27 mouse cellular contexts compared by ENCODE assay signal in the genomic region with DNA sequence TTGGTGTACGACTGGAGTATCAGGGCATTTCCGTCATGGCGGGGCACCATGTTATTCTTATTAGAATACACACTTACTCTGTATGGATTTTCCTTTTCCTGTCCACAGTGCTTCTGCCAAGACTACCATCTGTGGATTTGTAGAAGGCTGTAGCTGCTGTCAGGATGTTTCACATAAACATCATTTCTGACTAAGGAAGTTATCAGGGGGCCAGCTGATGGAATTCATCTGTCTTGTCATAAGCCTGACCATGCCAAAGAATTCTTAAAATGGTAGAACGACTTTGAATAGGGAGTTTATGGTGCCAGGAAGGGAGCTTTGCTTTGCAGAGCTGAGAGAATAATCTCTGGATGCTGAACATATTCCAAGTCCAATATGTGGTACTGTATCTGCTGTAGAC. TPM values are rescaled to one million over a fixed set of nuclear protein-coding genes. Genes with fewer than 3 reads are reported as not detected.
DNase-seq lines count a peak whose midpoint lies in the region; ATAC-seq and TF ChIP-seq lines count a peak whose summit lies in the region.
"Had no signal": no experiment of that assay in that cellular context is flagged by ENCODE, and none has a peak within 500 bp of the region (broad histone marks: within the 10 kb centered on the region; RNA-seq: fewer than 3 reads in every experiment).

No protein-coding gene starts in this region.

- H3K27me3 ChIP-seq in hindbrain, postnatal 0 days (ENCODE audit: insufficient read depth, low read length), result no peaks in the 10 kb centered on the region
- H3K27me3 ChIP-seq: embryonic facial prominence, embryonic 12.5 days; forebrain, embryonic 15.5 days; heart, embryonic 13.5 days; hindbrain, embryonic 15.5 days had no signal

- H3K27ac ChIP-seq in hindbrain, postnatal 0 days, result no peak overlapping the region
- H3K27ac ChIP-seq: embryonic facial prominence, embryonic 12.5 days; forebrain, embryonic 15.5 days; heart, embryonic 13.5 days; hindbrain, embryonic 15.5 days had no signal

- peak; percentile 75 for ATAC-seq in frontal cortex, adult (ENCODE audit: low TSS enrichment)
- ATAC-seq in hindbrain, postnatal 0 days, result no peak
- ATAC-seq: forebrain, embryonic 15.5 days had no signal

- no peak for DNase-seq in frontal cortex, postnatal 10 days (ENCODE audit: low spot score in 2 of 2)
- DNase-seq in left cerebral cortex, adult 18-20 months (ENCODE audit: low spot score in 2 of 2), result peak; percentile 13 to 19
- no peak for DNase-seq in left cerebral cortex, adult 11 months (ENCODE audit: low spot score)
- peak; percentile 33 for DNase-seq in right cerebral cortex, adult 18-20 months
- DNase-seq in right cerebral cortex, postnatal 4 days, result no peak
- peak; percentile 60 for DNase-seq in telencephalon, adult 2 months (ENCODE audit: low read depth, low spot score)
- no peak for DNase-seq in hindbrain, postnatal 0 days (ENCODE audit: low spot score)
- DNase-seq: adrenal gland, adult 2 months; adrenal gland, postnatal 25 days; B cell, adult 2 months; cerebellum, adult 11 months; cerebellum, adult 8-10 months; cerebellum, postnatal 14 days; gastrocnemius, postnatal 36 days; heart, adult 11 months; heart, postnatal 36 days had no signal

- TF ChIP-seq CTCF in hindbrain, postnatal 0 days (IDR thresholded peaks at IDR 0.05; ENCODE audit: low read depth), result no peak

- no peak overlapping the region for H3K9ac ChIP-seq in hindbrain, postnatal 0 days (replicated peaks; ENCODE audit: low read length)
- H3K9ac ChIP-seq: embryonic facial prominence, embryonic 12.5 days; forebrain, embryonic 15.5 days; heart, embryonic 13.5 days; hindbrain, embryonic 15.5 days had no signal

- 71% methylated on average over 4 of the region's 4 CpGs for WGBS in hindbrain, postnatal 0 days

- no peaks in the 10 kb centered on the region for H3K4me1 ChIP-seq in hindbrain, postnatal 0 days (ENCODE audit: insufficient read depth, low read length)
- H3K4me1 ChIP-seq: embryonic facial prominence, embryonic 12.5 days; forebrain, embryonic 15.5 days; heart, embryonic 13.5 days; hindbrain, embryonic 15.5 days had no signal

- H3K4me3 ChIP-seq in hindbrain, postnatal 0 days (ENCODE audit: low read length), result no peak overlapping the region
- H3K4me3 ChIP-seq: embryonic facial prominence, embryonic 12.5 days; forebrain, embryonic 15.5 days; heart, embryonic 13.5 days; hindbrain, embryonic 15.5 days had no signal

- H3K9me3 ChIP-seq in hindbrain, postnatal 0 days (ENCODE audit: low read length), result no peaks in the 10 kb centered on the region
- H3K9me3 ChIP-seq: embryonic facial prominence, embryonic 12.5 days; forebrain, embryonic 15.5 days; heart, embryonic 13.5 days; hindbrain, embryonic 15.5 days had no signal

- no peaks in the 10 kb centered on the region for H3K36me3 ChIP-seq in hindbrain, postnatal 0 days (ENCODE audit: insufficient read depth, low read length)
- H3K36me3 ChIP-seq: embryonic facial prominence, embryonic 12.5 days; forebrain, embryonic 15.5 days; heart, embryonic 13.5 days; hindbrain, embryonic 15.5 days had no signal

- no peak overlapping the region for H3K4me2 ChIP-seq in hindbrain, postnatal 0 days (ENCODE audit: low read depth, low read length)
- H3K4me2 ChIP-seq: embryonic facial prominence, embryonic 12.5 days; forebrain, embryonic 15.5 days; heart, embryonic 13.5 days; hindbrain, embryonic 15.5 days had no signal

RNA-seq across cellular contexts. Expression of gene Igsf11, which starts 19.2 kb away (rescaled TPM):
- total RNA-seq in left cerebral cortex, adult 18-20 months (2021), result 10 to 100 TPM; 39.0 to 41.5 TPM
- 20.5 and 24.5 TPM in 2 replicates for total RNA-seq in hindbrain, postnatal 0 days (2014; rRNA removed)
- polyA plus RNA-seq in hindbrain, postnatal 0 days (2015; fragmentation: Nextera tagmentation; extraction: Ambion mirVana), result 4.9 and 5.8 TPM in 2 replicates
- total RNA-seq: common myeloid progenitor, adult 5-6 weeks; MEL had no signal

RNA-seq across cellular contexts. Expression of gene 4930435E12Rik, which starts 44.7 kb away (rescaled TPM):
- not detected for total RNA-seq in left cerebral cortex, adult 18-20 months (2021)
- total RNA-seq in hindbrain, postnatal 0 days (2014; rRNA removed), result not detected in 2 replicates
- not detected in 2 replicates for polyA plus RNA-seq in hindbrain, postnatal 0 days (2015; fragmentation: Nextera tagmentation; extraction: Ambion mirVana)
- total RNA-seq: adrenal gland, adult 2 months; adrenal gland, postnatal 25 days; common myeloid progenitor, adult 5-6 weeks; gastrocnemius, adult 8-10 months; gastrocnemius, postnatal 36 days; heart, postnatal 36 days; MEL had no signal
- polyA plus RNA-seq: adrenal gland, adult 2 months; embryonic facial prominence, embryonic 12.5 days; forebrain, embryonic 11.5 days; forebrain, embryonic 15.5 days; heart, embryonic 13.5 days; heart, postnatal 0 days; hindbrain, embryonic 11.5 days; hindbrain, embryonic 15.5 days had no signal

Comparison
In these comparisons a context has a peak if more than half of its experiments do, and no peak if none do; other contexts are left out.
1. DNase-seq: peak in left cerebral cortex, adult 18-20 months (2 of 2), right cerebral cortex, adult 18-20 months (single experiment) and telencephalon, adult 2 months (single experiment); none in frontal cortex, postnatal 10 days (0 of 2), left cerebral cortex, adult 11 months (single experiment), right cerebral cortex, postnatal 4 days (single experiment) and hindbrain, postnatal 0 days (single experiment).